Mouse (Mus musculus): ENCODE measurements at regions not wholly inside any gene's neighbourhood (a gene's known extent, or its start where the extent isn't known, plus 50 kb on each side); places are given as distances from the start of the nearest gene placed in this dataset.
A peak's percentile ranks its signal among the peaks of the same experiment; 100 is the strongest.
"Not testable (repeated sequence)": the region's sequence is repeated elsewhere in the genome, so short reads cannot be mapped to it uniquely, and the experiment has no call there.

DNA sequence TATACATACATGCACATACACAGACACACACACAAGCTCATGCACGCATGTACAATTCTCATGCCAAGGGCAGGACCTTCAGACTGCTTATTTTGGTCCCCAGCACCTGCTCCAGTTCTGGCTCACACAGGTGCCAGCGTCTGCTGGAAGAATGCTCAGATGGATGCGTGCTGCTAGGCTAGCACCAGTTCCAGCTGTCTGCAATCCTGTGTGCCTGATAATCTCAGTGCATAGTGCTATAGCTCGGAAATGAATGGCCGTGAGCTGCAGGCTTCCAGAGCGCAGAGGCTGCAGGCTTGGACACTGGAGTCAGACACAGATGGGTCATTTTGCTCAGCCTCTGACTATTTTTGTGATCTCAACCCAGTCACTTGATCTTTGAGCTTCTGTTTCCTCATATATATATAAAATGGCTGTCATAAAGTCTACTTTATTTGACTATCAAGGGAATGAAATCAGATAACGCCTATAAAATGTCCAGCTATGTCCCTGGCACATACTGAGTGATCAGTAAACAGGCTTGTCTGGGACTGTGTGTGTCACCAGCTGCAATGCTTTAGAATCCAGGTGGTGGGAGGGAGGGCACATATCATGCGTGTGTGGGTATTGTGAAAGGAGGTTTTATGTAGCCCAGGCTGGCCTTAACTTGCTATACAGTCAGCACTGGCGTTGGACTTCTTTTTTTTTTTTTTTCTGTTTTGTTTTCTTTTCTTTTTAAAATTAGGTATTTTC, 91.7 kb upstream of the Eif4g2 start:
- Histone ChIP-seq H3K4me1 (peaks cover 2% of the 10 kb centered on the region; the same call in 1 of the 2 replicates), H3K27me3 (ENCODE audit: low read depth, poor library complexity, severe bottlenecking) (no peaks in the 10 kb centered on the region), H3K27ac (no peak overlapping the region), H3K36me3 (no peaks in the 10 kb centered on the region), H3K9me3 (replicated peaks) (no peaks in the 10 kb centered on the region), H3K4me3 (no peak overlapping the region)
- DNase-seq (ENCODE audit: low spot score) = no peak
- WGBS = 88% methylated on average over 9 of the region's 9 CpGs

DNA sequence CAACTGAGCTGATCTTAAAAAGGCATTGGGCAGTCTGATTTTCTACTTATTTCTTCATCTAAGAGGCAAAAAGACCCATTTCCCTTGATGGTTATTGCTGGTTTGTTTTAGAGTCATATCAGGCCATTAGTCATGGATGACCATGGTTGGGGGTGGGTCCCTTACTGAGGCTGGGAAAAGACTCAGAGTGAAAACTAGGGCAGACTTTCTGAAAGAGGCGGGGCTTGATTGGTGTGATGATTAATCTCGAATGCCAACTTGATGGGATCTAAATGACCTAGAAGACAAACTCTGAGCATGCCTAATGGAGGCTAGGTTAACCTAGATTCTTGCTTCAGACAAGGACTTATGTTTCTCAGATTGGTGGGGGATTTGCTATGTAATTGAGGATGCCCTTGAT, 89.2 kb upstream of the Eif4g2 start:
- WGBS = 87% methylated on average over 2 of the region's 2 CpGs
- Histone ChIP-seq H3K4me1 (no peaks in the 10 kb centered on the region), H3K9me3 (replicated peaks) (no peaks in the 10 kb centered on the region), H3K27me3 (ENCODE audit: low read depth, poor library complexity, severe bottlenecking) (no peaks in the 10 kb centered on the region), H3K27ac (no peak overlapping the region), H3K4me3 (no peak overlapping the region), H3K36me3 (no peaks in the 10 kb centered on the region)
- DNase-seq (ENCODE audit: low spot score) = no peak

GRCm38 (mm10) chr7:111168546-111169233, 85.9 kb upstream of the Eif4g2 start:
- not testable (repeated sequence) for H3K4me1 ChIP-seq; H3K4me3 ChIP-seq; DNase-seq (ENCODE audit: low spot score); H3K27ac ChIP-seq; H3K9me3 ChIP-seq (replicated peaks); H3K36me3 ChIP-seq; H3K27me3 ChIP-seq (ENCODE audit: low read depth, poor library complexity, severe bottlenecking)
- 92% methylated on average over 2 of the region's 3 CpGs for WGBS

DNA sequence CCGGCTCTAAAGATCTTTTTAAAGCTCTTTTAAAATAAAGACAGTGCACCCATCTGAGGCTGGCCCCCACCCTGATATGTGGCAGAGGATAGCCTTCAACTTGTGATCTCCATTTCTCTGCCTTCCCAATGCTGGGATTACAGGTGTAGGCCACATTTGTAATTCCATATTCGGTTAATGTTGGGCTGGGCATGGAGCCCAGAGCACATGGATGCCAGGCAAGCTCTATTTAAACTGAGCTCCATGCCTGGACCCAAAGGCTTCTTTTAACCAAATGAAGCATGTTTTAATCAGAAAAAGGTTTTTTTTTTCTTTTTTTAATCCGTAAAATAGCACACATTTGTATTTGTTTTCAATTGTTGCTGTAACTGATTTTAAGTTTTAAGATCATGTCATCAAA, 82.2 kb upstream of the Eif4g2 start:
- Histone ChIP-seq H3K4me3 (no peak overlapping the region), H3K36me3 (no peaks in the 10 kb centered on the region), H3K27me3 (ENCODE audit: low read depth, poor library complexity, severe bottlenecking) (no peaks in the 10 kb centered on the region), H3K4me1 (no peaks in the 10 kb centered on the region), H3K27ac (no peak overlapping the region), H3K9me3 (replicated peaks) (no peaks in the 10 kb centered on the region)
- DNase-seq (ENCODE audit: low spot score) = no peak
- 88% methylated on average over 3 of the region's 3 CpGs for WGBS

GRCm38 (mm10) chr7:111164276-111164675, 81.4 kb upstream of the Eif4g2 start:
- no peak overlapping the region for H3K27ac ChIP-seq
- 88% methylated on average over 3 of the region's 3 CpGs for WGBS
- no peak for DNase-seq (ENCODE audit: low spot score)
- no peaks in the 10 kb centered on the region for H3K36me3 ChIP-seq
- no peaks in the 10 kb centered on the region for H3K9me3 ChIP-seq (replicated peaks)
- no peaks in the 10 kb centered on the region for H3K27me3 ChIP-seq (ENCODE audit: low read depth, poor library complexity, severe bottlenecking)
- H3K4me1 ChIP-seq = no peaks in the 10 kb centered on the region
- H3K4me3 ChIP-seq = no peak overlapping the region

DNA sequence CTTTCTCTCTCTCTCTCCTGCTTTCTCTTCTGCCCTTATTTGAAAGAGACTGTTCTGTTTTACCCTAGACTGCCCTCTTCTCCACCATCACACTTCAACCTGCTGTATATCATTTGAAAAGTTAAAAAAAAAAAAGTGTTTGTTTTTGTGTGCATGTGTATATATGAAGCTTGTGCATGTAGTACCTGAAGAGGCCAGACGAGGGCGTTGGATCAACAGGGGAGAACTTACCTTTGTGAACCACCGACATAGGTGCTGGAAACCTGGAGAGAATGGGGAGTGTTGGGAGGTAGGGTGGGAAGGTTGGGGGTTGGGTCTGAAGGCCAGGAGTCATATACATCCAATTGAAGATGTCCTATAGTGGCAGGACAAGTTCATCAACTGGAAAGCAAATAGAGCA, 81.0 kb upstream of the Eif4g2 start:
- WGBS = 41% methylated on average over 3 of the region's 3 CpGs
- DNase-seq (ENCODE audit: low spot score) = no peak
- H3K9me3 ChIP-seq (replicated peaks) = no peaks in the 10 kb centered on the region
- H3K27ac ChIP-seq = no peak overlapping the region
- H3K4me3 ChIP-seq = no peak overlapping the region
- H3K4me1 ChIP-seq = no peaks in the 10 kb centered on the region
- H3K27me3 ChIP-seq (ENCODE audit: low read depth, poor library complexity, severe bottlenecking) = no peaks in the 10 kb centered on the region
- H3K36me3 ChIP-seq = no peaks in the 10 kb centered on the region

DNA sequence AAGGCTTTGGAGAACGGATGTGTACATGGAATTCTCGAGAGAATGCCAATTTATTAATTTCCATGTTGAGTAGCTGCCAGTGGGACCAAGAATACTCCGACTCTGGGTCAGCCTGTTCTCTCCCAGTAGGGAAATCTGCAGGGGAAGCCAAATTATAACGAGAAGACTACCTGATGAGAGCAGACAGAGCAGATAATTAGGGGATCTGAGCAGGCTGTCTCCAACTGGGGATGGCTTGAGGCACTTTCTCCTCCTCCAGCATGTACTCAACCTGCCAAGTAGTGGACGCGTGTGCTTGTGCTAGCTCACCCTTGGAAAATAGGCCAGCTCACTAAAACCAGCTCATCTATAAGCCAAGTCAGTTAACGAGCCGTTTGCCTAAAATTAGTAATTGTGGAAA, 80.5 kb upstream of the Eif4g2 start:
- Histone ChIP-seq H3K27me3 (ENCODE audit: low read depth, poor library complexity, severe bottlenecking) (no peaks in the 10 kb centered on the region), H3K4me1 (no peaks in the 10 kb centered on the region), H3K27ac (no peak overlapping the region), H3K4me3 (no peak overlapping the region), H3K9me3 (replicated peaks) (no peaks in the 10 kb centered on the region), H3K36me3 (no peaks in the 10 kb centered on the region)
- 83% methylated on average over 8 of the region's 8 CpGs for WGBS
- DNase-seq (ENCODE audit: low spot score) = no peak

DNA sequence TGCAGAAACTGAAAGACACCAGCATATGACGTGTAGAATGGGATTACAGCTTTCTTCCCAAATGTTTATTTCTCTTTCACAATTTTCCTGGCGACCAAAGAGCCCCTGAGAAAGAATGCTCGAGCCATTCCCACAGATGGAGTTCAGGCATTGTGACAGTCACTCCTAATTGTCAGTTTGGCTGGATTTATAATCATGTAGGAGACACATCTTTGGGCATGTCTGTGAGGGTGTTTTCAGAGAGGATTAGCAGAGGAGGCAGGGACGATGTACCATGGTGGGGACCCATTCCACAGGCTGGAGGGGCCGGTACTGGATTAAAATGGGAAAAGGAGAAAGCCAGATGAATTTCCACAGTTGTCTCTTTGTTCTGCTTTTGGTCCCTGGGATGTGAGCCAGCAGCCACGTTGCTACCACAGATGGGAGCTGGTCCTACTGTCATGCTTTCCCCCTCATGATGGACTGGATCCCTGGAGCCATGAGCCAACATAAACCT, 76.0 kb upstream of the Eif4g2 start:
- H3K9me3 ChIP-seq (replicated peaks) = no peaks in the 10 kb centered on the region
- no peak overlapping the region for H3K4me3 ChIP-seq
- 79% methylated on average over 6 of the region's 6 CpGs for WGBS
- no peak overlapping the region for H3K27ac ChIP-seq
- H3K27me3 ChIP-seq (ENCODE audit: low read depth, poor library complexity, severe bottlenecking) = no peaks in the 10 kb centered on the region
- peaks cover 21% of the 10 kb centered on the region for H3K4me1 ChIP-seq
- no peaks in the 10 kb centered on the region for H3K36me3 ChIP-seq
- no peak for DNase-seq (ENCODE audit: low spot score)

- H3K9me3 ChIP-seq (replicated peaks) = no peaks in the 10 kb centered on the region
- 60% methylated on average over 9 of the region's 9 CpGs for WGBS
- H3K4me1 ChIP-seq = peaks cover 21% of the 10 kb centered on the region
- no peak overlapping the region for H3K4me3 ChIP-seq
- no peaks in the 10 kb centered on the region for H3K36me3 ChIP-seq
- peak overlapping the region; percentile 72; the same call in 1 of the 2 replicates for H3K27ac ChIP-seq
- DNase-seq (ENCODE audit: low spot score) = no peak
- H3K27me3 ChIP-seq (ENCODE audit: low read depth, poor library complexity, severe bottlenecking) = no peaks in the 10 kb centered on the region
These were observed 75.0 kb upstream of the Eif4g2 start for GRCm38 (mm10) chr7:111157754-111158325.

DNA sequence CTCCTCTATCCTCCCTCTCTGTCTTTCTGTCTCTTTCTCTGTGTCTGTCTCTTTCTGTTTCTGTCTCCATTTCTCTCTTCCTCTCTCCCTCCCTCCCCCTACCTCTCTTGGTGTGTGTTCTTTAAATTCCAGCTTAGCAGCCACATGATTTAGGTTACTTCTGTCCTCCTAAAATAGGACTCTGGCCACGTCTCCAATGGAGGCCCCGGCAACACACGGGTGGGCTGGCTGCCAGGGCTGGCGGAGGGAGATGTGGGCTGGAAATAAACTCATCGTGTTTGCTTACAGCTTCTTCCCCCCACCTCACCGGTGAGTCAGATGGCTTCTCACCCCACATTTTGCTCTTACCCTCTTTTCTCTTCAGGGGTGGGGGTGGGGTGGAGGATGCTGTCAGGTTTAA, 74.5 kb upstream of the Eif4g2 start:
- H3K27me3 ChIP-seq (ENCODE audit: low read depth, poor library complexity, severe bottlenecking) = no peaks in the 10 kb centered on the region
- peaks cover 21% of the 10 kb centered on the region for H3K4me1 ChIP-seq
- DNase-seq (ENCODE audit: low spot score) = no peak
- no peaks in the 10 kb centered on the region for H3K36me3 ChIP-seq
- H3K27ac ChIP-seq = peak overlapping the region; percentile 72; the same call in 1 of the 2 replicates
- H3K9me3 ChIP-seq (replicated peaks) = no peaks in the 10 kb centered on the region
- H3K4me3 ChIP-seq = no peak overlapping the region
- 59% methylated on average over 6 of the region's 6 CpGs for WGBS

DNA sequence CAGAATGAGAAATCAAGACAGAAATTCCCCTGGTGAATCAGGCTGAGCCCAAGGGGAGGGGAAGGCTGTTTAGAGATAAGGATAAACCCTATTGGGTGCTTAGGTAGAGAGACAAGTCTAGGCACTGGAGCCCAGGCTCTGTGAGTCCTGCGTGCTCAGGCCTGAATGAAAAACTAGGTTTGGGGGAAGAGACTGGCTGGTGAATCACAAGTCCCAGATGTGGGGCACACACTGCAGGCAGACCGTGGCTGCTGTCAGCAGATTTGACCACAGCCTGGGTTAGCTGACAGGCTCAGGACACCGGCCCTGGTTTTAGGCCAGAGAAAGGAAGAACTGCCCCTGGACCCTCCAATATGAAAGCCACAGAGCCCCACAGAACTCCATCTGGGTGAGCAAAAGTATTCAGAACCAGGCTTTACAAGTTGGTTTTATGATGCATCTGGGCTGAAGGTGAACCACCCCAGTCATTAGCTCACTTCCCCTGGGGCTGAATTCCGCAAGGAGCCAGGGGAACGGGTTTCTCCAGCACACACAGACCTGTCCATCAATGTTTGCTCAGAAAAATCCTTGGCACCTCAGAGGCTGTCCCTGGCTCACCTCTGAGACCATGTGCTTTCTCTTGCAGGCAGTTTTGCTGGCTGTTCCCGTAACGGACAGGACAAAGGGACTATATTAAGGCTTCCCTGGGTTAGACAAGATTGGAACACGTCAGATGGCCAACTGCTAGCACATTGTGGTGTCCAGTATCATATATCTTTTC, 73.8 kb upstream of the Eif4g2 start:
- WGBS = 54% methylated on average over 8 of the region's 8 CpGs
- Histone ChIP-seq H3K27me3 (ENCODE audit: low read depth, poor library complexity, severe bottlenecking) (no peaks in the 10 kb centered on the region), H3K36me3 (no peaks in the 10 kb centered on the region), H3K9me3 (replicated peaks) (no peaks in the 10 kb centered on the region), H3K27ac (peak overlapping the region; percentile 72), H3K4me1 (peaks cover 21% of the 10 kb centered on the region), H3K4me3 (no peak overlapping the region)
- DNase-seq (ENCODE audit: low spot score) = peak; percentile 50

DNA sequence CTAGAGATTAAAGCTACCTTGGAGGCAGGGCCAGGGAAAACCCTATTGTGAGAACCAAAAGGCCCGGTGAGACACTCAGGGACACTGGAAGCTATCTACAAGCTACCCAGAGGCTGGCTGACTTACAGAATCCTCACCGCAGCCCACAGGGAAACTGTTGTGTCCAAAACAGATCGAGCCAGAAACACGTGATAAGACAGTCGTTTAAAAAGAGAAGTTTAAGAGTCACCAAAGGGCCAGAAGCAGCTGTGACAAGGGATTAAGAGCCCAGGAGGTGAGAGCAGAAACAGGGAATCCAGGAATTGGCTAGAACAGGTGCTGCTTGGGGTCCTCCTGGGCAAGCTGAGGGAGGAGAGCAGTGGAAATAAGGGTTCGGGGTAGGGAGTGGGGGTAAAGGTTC, 73.2 kb upstream of the Eif4g2 start:
- H3K27ac ChIP-seq = peak overlapping the region; percentile 72
- no peak for DNase-seq (ENCODE audit: low spot score)
- 62% methylated on average over 6 of the region's 6 CpGs for WGBS

DNA sequence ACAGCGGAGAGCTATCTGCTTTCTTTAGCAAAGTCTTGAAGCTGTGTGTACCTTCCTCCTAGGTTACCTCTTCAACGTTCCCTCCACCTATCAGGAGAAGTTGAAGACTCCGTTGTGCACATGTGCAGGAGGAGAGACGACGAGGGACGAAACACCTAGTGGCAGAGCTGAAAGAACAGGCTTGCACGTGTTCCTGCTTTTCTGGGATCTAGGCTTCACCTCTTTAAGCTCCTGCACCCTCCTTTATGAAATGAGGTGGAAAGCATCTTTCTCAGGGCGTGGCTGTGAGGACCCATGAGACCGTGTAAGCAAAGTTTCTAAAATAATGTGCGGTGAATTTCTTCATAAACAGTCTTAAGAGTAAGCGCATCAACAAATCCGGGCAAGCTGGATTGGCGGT, 71.4 kb upstream of the Eif4g2 start:
- WGBS = 92% methylated on average over 13 of the region's 13 CpGs
- no peak for DNase-seq (ENCODE audit: low spot score)
- H3K36me3 ChIP-seq = no peaks in the 10 kb centered on the region

More for the DNA sequence above, 73.2 kb upstream of the Eif4g2 start:
- Histone ChIP-seq H3K9me3 (replicated peaks) (no peaks in the 10 kb centered on the region), H3K27me3 (ENCODE audit: low read depth, poor library complexity, severe bottlenecking) (no peaks in the 10 kb centered on the region), H3K4me1 (peaks cover 21% of the 10 kb centered on the region), H3K36me3 (no peaks in the 10 kb centered on the region), H3K4me3 (no peak overlapping the region)

More for the DNA sequence above, 71.4 kb upstream of the Eif4g2 start:
- no peak overlapping the region for H3K4me3 ChIP-seq
- H3K27ac ChIP-seq = no peak overlapping the region
- H3K4me1 ChIP-seq = peaks cover 21% of the 10 kb centered on the region
- no peaks in the 10 kb centered on the region for H3K27me3 ChIP-seq (ENCODE audit: low read depth, poor library complexity, severe bottlenecking)
- no peaks in the 10 kb centered on the region for H3K9me3 ChIP-seq (replicated peaks)
